In genomic region chrX:151951181-151951580, GRCm38 (mm10) we compare ENCODE assay signal across 14 mouse cellular contexts. TPM values are rescaled to one million over a fixed set of nuclear protein-coding genes. Genes with fewer than 3 reads are reported as not detected.
A peak's percentile ranks its signal among the peaks of the same experiment; 100 is the strongest.
DNase-seq lines count a peak whose midpoint lies in the region; ATAC-seq and TF ChIP-seq lines count a peak whose summit lies in the region.
"Had no signal": no experiment of that assay in that cellular context is flagged by ENCODE, and none has a peak within 500 bp of the region (broad histone marks: within the 10 kb centered on the region; RNA-seq: fewer than 3 reads in every experiment).

No protein-coding gene starts in this region.

- 0 out of 2 replicates have a peak, but pooled peaks have one; percentile 15 for ATAC-seq in G1E (ENCODE audit: extremely low read depth, insufficient number of reproducible peaks, low FRiP score, poor library complexity, severe bottlenecking)
- ATAC-seq in megakaryocyte progenitor cell, adult 5-6 weeks (replicated peaks; ENCODE audit: poor library complexity), result peak; percentile 93

- TF ChIP-seq CTCF in G1E (IDR thresholded peaks at IDR 0.05; ENCODE audit: low read depth, low read length), result no peak

- H3K4me3 ChIP-seq in G1E (ENCODE audit: low read depth, low read length), result no peak overlapping the region
- H3K4me3 ChIP-seq: embryonic facial prominence, embryonic 12.5 days; forebrain, embryonic 12.5 days; heart, embryonic 13.5 days; liver, embryonic 15.5 days had no signal

- H3K4me1 ChIP-seq in G1E (ENCODE audit: insufficient read depth, low read depth, low read length), result no peaks in the 10 kb centered on the region; the same call in 1 of the 2 replicates
- H3K4me1 ChIP-seq: embryonic facial prominence, embryonic 12.5 days; forebrain, embryonic 12.5 days; heart, embryonic 13.5 days; liver, embryonic 15.5 days had no signal

- intact Hi-C loops in left cerebral cortex, postnatal 10 days (cut with DNase I), result no loop called here

- no peaks in the 10 kb centered on the region for H3K9me3 ChIP-seq in G1E (replicated peaks)
- H3K9me3 ChIP-seq: embryonic facial prominence, embryonic 12.5 days; forebrain, embryonic 12.5 days; heart, embryonic 13.5 days; liver, embryonic 15.5 days had no signal

- no peaks in the 10 kb centered on the region for H3K27me3 ChIP-seq in G1E (ENCODE audit: insufficient read depth, low read length)
- H3K27me3 ChIP-seq: liver, embryonic 15.5 days had no signal

- H3K36me3 ChIP-seq in G1E (replicated peaks), result no peaks in the 10 kb centered on the region
- H3K36me3 ChIP-seq: embryonic facial prominence, embryonic 12.5 days; forebrain, embryonic 12.5 days; heart, embryonic 13.5 days; liver, embryonic 15.5 days had no signal

- DNase-seq in kidney, postnatal 14 days, result peak; percentile 1
- no peak for DNase-seq in kidney, adult 11 months
- DNase-seq in G1E (ENCODE audit: low spot score), result no peak
- DNase-seq in adrenal gland, postnatal 14 days, result peak; percentile 57
- no peak for DNase-seq in gastrocnemius, adult 8-10 months (ENCODE audit: low spot score in 2 of 2)
- DNase-seq in thymus, postnatal 36 days, result no peak
- DNase-seq in left cerebral cortex, postnatal 10 days (ENCODE audit: extremely low spot score in 1 of 2, low spot score in 2 of 2), result no peak
- DNase-seq: cerebellum, postnatal 10 days; gastrocnemius, postnatal 14 days had no signal

RNA-seq across cellular contexts. Expression of gene Hsd17b10, which starts 50.5 kb away (rescaled TPM):
- total RNA-seq in G1E (2014; fragmentation: Nextera tagmentation) (54.9 and 64.0 TPM in 2 replicates), G1E (2017) (67.0 and 70.4 TPM in 2 replicates)
- polyA plus RNA-seq in G1E (2012), result 25.7 and 26.0 TPM in 2 replicates
- total RNA-seq in adrenal gland, postnatal 14 days (2021), result 213 and 250 TPM in 2 replicates
- 110 and 139 TPM in 2 replicates for total RNA-seq in megakaryocyte progenitor cell, adult 5-6 weeks (2015)
- 76.0 and 85.4 TPM in 2 replicates for total RNA-seq in megakaryocyte progenitor cell, adult 5-6 weeks (2017)
- total RNA-seq in gastrocnemius, adult 8-10 months (2022), result 100 to 1,000 TPM in 2 of 4 experiments, 10 to 100 TPM in 2; 77.2 to 121 (median 96.8) TPM
- 10 to 100 TPM; 39.6 to 45.3 TPM for total RNA-seq in left cerebral cortex, postnatal 10 days (2021)

Comparison
In these comparisons a context has a peak if more than half of its experiments do, and no peak if none do; other contexts are left out.
1. DNase-seq: peak in kidney, postnatal 14 days (single experiment) and adrenal gland, postnatal 14 days (single experiment); none in kidney, adult 11 months (single experiment), G1E (single experiment), gastrocnemius, adult 8-10 months (0 of 2), thymus, postnatal 36 days (0 of 2) and left cerebral cortex, postnatal 10 days (0 of 2).